Mouse (Mus musculus): ENCODE data around the gene Rimbp3. TPM values are rescaled to one million over a fixed set of nuclear protein-coding genes. Genes with fewer than 3 reads are reported as not detected.
A peak's percentile ranks its signal among the peaks of the same experiment; 100 is the strongest.

Rimbp3 gene
- total and polyA plus RNA-seq, 2 experiments = not detected

DNA sequence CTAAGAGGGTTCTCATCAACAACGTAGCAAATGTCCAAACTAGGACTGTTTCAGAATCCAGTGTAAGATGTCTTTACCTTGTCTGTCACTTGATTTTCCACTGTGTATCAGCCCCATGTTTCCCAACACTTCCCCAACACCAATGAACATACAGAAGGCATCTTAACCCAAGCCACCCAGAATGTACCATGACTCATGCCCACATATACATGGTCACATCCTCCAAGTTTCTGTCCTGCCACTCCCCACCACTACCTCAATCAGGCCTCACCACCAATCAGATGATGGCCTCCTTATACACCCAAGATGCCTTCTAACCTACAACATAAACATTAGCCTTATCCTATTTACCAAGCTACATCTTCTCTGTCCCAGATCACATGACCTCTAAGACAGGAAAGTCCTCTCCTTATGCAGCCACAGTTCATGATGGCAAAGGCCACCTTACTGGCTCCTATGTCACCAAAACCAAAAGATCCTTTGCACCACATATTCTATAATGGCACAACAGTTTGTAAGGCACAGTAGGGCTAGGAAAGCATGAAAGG lies 30.7 kb upstream of the Rimbp3 start:
- peaks cover 25% of the 10 kb centered on the region for H3K36me3 ChIP-seq (ENCODE audit: control insufficient read depth, insufficient read depth, low read length)
- TF ChIP-seq CTCF (IDR thresholded peaks at IDR 0.05; ENCODE audit: low read depth, low read length) (no peak), POLR2A (IDR thresholded peaks at IDR 0.05; ENCODE audit: extremely low read depth, insufficient read depth, low read length) (no peak)
- peaks cover 21% of the 10 kb centered on the region; the same call in 1 of the 2 replicates for H3K4me1 ChIP-seq (ENCODE audit: control insufficient read depth, insufficient read depth, low read length)
- WGBS = 100% methylated on average over 1 of the region's 1 CpGs
- H3K27ac ChIP-seq (replicated peaks; ENCODE audit: insufficient read depth, low read depth, low read length) = no peak overlapping the region
- no peak overlapping the region for H3K9ac ChIP-seq (ENCODE audit: low read depth, low read length)
- H3K27me3 ChIP-seq (ENCODE audit: control insufficient read depth, insufficient read depth, low read length) = no peaks in the 10 kb centered on the region
- no peak overlapping the region for H3K4me3 ChIP-seq (ENCODE audit: insufficient read depth, low read depth, low read length)
- no peak for DNase-seq (ENCODE audit: extremely low read depth, low read depth, low spot score)
- peaks cover 36% of the 10 kb centered on the region; the same call in 1 of the 2 replicates for H3K79me2 ChIP-seq (ENCODE audit: control insufficient read depth, insufficient read depth, low read length)

DNA sequence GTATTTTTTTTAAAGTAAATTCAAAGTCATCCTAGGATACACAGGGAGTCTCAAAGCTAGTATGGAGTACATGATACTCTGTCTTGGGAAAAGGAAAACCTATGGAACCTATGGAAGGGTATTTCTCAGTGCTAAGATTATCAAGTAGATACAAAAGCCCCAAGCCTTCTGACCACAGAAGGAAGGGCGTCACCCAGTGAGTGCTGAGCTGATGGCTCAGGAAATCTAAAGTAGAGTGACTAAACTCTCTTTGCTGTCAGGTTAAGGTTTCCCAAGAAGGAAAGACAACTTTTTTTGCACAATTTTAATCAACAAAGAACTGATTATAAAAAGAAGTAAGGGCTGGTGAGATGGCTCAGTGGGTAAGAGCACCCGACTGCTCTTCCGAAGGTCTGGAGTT lies 28.7 kb upstream of the Rimbp3 start:
- H3K79me2 ChIP-seq (ENCODE audit: control insufficient read depth, insufficient read depth, low read length) = peaks cover 34% of the 10 kb centered on the region; the same call in 1 of the 2 replicates
- no peak overlapping the region for H3K9ac ChIP-seq (ENCODE audit: low read depth, low read length)
- TF ChIP-seq CTCF (IDR thresholded peaks at IDR 0.05; ENCODE audit: low read depth, low read length) (no peak), POLR2A (IDR thresholded peaks at IDR 0.05; ENCODE audit: extremely low read depth, insufficient read depth, low read length) (no peak)
- DNase-seq (ENCODE audit: extremely low read depth, low read depth, low spot score) = no peak
- H3K4me1 ChIP-seq (ENCODE audit: control insufficient read depth, insufficient read depth, low read length) = peaks cover 21% of the 10 kb centered on the region; the same call in 1 of the 2 replicates
- no peak overlapping the region for H3K4me3 ChIP-seq (ENCODE audit: insufficient read depth, low read depth, low read length)
- H3K36me3 ChIP-seq (ENCODE audit: control insufficient read depth, insufficient read depth, low read length) = peaks cover 11% of the 10 kb centered on the region; the same call in 1 of the 2 replicates
- no peak overlapping the region for H3K27ac ChIP-seq (replicated peaks; ENCODE audit: insufficient read depth, low read depth, low read length)
- 92% methylated on average over 3 of the region's 3 CpGs for WGBS
- no peaks in the 10 kb centered on the region for H3K27me3 ChIP-seq (ENCODE audit: control insufficient read depth, insufficient read depth, low read length)

DNA sequence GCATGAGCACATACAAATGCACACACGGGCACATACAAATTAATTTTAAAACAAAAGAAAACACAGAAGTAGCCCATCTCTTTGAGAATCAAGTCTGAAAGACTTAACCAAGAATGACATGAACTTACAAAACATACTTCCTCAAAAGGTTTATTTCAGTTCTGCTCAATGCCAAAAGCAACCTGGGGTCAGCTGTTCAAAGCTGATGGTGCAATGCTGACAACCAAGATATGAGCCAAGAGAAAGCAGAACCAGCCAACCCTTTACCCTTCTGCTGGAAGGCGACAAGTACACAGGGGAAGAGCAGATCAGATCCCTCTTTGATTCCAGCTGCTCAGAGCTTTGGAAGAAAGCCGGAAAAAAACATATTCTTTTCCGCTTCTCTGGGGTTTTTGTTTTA lies 27.0 kb upstream of the Rimbp3 start:
- no peak for TF ChIP-seq POLR2A (IDR thresholded peaks at IDR 0.05; ENCODE audit: extremely low read depth, insufficient read depth, low read length)
- no peak overlapping the region for H3K4me3 ChIP-seq (ENCODE audit: insufficient read depth, low read depth, low read length)
- 25% methylated on average over 4 of the region's 4 CpGs for WGBS
- no peak overlapping the region for H3K9ac ChIP-seq (ENCODE audit: low read depth, low read length)
- peak overlapping the region; percentile 48; the same call in 1 of the 2 replicates for H3K27ac ChIP-seq (replicated peaks; ENCODE audit: insufficient read depth, low read depth, low read length)
- no peaks in the 10 kb centered on the region for H3K27me3 ChIP-seq (ENCODE audit: control insufficient read depth, insufficient read depth, low read length)
- DNase-seq (ENCODE audit: extremely low read depth, low read depth, low spot score) = peak; percentile 95
- peaks cover 18% of the 10 kb centered on the region; the same call in 1 of the 2 replicates for H3K4me1 ChIP-seq (ENCODE audit: control insufficient read depth, insufficient read depth, low read length)
- H3K36me3 ChIP-seq (ENCODE audit: control insufficient read depth, insufficient read depth, low read length) = peaks cover 3% of the 10 kb centered on the region; the same call in 1 of the 2 replicates
- peaks cover 32% of the 10 kb centered on the region; the same call in 1 of the 2 replicates for H3K79me2 ChIP-seq (ENCODE audit: control insufficient read depth, insufficient read depth, low read length)

DNA sequence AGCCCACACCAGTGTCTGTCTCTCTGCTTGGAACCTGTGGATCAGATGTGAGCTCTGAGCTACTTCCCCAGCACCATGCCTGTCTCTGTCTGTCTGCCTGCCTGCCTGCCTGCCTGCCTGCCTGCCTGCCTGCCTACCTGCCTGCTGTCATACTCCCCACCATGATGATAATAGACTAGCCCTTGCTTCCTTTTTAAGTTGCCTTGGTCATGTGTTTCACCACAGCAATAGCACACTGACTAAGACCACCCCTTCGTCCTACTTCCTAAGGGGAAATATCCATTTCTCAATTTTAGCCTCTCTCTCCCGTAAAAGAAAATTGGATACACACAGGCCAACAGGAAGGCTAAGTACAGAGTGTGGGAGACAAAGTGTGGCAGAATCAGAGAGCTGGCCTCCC lies 26.3 kb upstream of the Rimbp3 start:
- H3K36me3 ChIP-seq (ENCODE audit: control insufficient read depth, insufficient read depth, low read length) = peaks cover 3% of the 10 kb centered on the region; the same call in 1 of the 2 replicates
- TF ChIP-seq CTCF (IDR thresholded peaks at IDR 0.05; ENCODE audit: low read depth, low read length) = no peak
- TF ChIP-seq POLR2A (IDR thresholded peaks at IDR 0.05; ENCODE audit: extremely low read depth, insufficient read depth, low read length) = no peak
- no peaks in the 10 kb centered on the region for H3K27me3 ChIP-seq (ENCODE audit: control insufficient read depth, insufficient read depth, low read length)
- H3K79me2 ChIP-seq (ENCODE audit: control insufficient read depth, insufficient read depth, low read length) = peaks cover 31% of the 10 kb centered on the region; the same call in 1 of the 2 replicates
- H3K27ac ChIP-seq (replicated peaks; ENCODE audit: insufficient read depth, low read depth, low read length) = peak overlapping the region; percentile 38
- peaks cover 20% of the 10 kb centered on the region; the same call in 1 of the 2 replicates for H3K4me1 ChIP-seq (ENCODE audit: control insufficient read depth, insufficient read depth, low read length)
- WGBS = 73% methylated on average over 2 of the region's 2 CpGs
- no peak overlapping the region for H3K4me3 ChIP-seq (ENCODE audit: insufficient read depth, low read depth, low read length)
- no peak overlapping the region for H3K9ac ChIP-seq (ENCODE audit: low read depth, low read length)
- DNase-seq (ENCODE audit: extremely low read depth, low read depth, low spot score) = no peak

DNA sequence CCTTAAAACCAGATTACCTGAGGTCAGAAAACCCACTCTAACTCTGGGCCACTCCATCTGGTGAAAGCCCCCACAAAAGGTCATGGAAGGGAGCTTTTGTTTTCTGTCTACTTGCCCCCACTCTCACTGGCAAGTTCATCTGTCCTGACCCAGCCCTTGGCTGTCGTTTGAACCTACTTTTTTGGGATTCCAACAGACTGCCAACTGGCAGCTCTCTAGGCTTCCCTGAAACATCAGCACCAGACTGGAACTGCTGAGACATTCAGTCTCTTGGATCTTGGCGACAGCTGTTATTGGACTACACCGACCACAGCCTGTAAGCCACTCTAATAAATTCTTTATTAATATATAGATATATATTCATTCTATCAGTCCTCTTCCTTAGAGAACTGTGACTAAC lies 25.4 kb upstream of the Rimbp3 start:
- Histone ChIP-seq H3K27me3 (ENCODE audit: control insufficient read depth, insufficient read depth, low read length) (no peaks in the 10 kb centered on the region), H3K4me3 (ENCODE audit: insufficient read depth, low read depth, low read length) (no peak overlapping the region), H3K27ac (replicated peaks; ENCODE audit: insufficient read depth, low read depth, low read length) (no peak overlapping the region), H3K36me3 (ENCODE audit: control insufficient read depth, insufficient read depth, low read length) (peaks cover 3% of the 10 kb centered on the region; the same call in 1 of the 2 replicates), H3K4me1 (ENCODE audit: control insufficient read depth, insufficient read depth, low read length) (peaks cover 14% of the 10 kb centered on the region; the same call in 1 of the 2 replicates), H3K79me2 (ENCODE audit: control insufficient read depth, insufficient read depth, low read length) (peaks cover 28% of the 10 kb centered on the region), H3K9ac (ENCODE audit: low read depth, low read length) (no peak overlapping the region)
- WGBS = 30% methylated on average over 3 of the region's 3 CpGs
- DNase-seq (ENCODE audit: extremely low read depth, low read depth, low spot score) = peak; percentile 53
- TF ChIP-seq POLR2A (IDR thresholded peaks at IDR 0.05; ENCODE audit: extremely low read depth, insufficient read depth, low read length) (no peak), CTCF (IDR thresholded peaks at IDR 0.05; ENCODE audit: low read depth, low read length) (no peak)

DNA sequence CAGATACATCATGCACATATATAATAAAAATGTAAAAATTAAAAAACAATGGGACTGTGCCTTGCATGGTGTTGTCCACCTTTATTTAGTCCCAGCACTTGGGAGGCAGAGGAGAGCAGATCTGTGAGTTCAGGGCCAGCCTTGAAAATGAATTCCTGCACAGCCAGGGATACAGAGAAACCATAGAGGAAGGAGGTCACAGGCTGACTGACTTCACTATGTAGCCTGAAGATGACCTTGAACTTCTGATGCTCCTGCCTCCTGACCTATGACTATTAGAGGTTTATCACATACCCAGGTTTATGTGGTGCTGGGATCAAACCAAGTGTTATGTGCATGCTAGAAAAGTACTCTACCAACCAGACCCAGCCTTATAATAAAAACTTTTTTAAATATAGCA lies 22.9 kb upstream of the Rimbp3 start:
- Histone ChIP-seq H3K27me3 (ENCODE audit: control insufficient read depth, insufficient read depth, low read length) (no peaks in the 10 kb centered on the region), H3K27ac (replicated peaks; ENCODE audit: insufficient read depth, low read depth, low read length) (no peak overlapping the region), H3K79me2 (ENCODE audit: control insufficient read depth, insufficient read depth, low read length) (peaks cover 28% of the 10 kb centered on the region), H3K36me3 (ENCODE audit: control insufficient read depth, insufficient read depth, low read length) (no peaks in the 10 kb centered on the region), H3K4me3 (ENCODE audit: insufficient read depth, low read depth, low read length) (no peak overlapping the region), H3K4me1 (ENCODE audit: control insufficient read depth, insufficient read depth, low read length) (peaks cover 14% of the 10 kb centered on the region; the same call in 1 of the 2 replicates), H3K9ac (ENCODE audit: low read depth, low read length) (no peak overlapping the region)
- peak; percentile 40 for DNase-seq (ENCODE audit: extremely low read depth, low read depth, low spot score)
- TF ChIP-seq POLR2A (IDR thresholded peaks at IDR 0.05; ENCODE audit: extremely low read depth, insufficient read depth, low read length) (no peak), CTCF (IDR thresholded peaks at IDR 0.05; ENCODE audit: low read depth, low read length) (no peak)

Measured in liver, adult 2 months (tissue).